16 mouse cellular contexts compared by ENCODE assay signal in the genomic region with DNA sequence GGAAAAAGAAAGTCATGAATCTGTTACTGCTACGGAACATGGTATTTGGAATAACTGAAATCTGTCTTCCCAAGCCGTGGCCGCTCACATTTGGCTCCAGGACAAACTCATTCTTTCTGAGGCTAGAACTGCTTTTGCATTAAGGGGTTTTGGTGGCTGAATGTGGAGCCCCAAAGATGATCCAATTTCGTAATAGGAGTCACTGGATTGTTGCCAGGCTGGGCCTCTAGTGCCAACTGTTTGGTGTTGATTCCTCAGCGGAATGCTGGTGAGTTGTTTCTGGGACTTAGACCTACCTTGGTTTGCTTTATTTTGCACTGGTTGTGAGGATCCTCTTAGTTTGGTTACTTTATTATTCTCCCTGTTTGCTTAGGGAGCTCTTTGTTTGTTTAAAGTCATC. TPM values are rescaled to one million over a fixed set of nuclear protein-coding genes. Genes with fewer than 3 reads are reported as not detected.
DNase-seq lines count a peak whose midpoint lies in the region; ATAC-seq and TF ChIP-seq lines count a peak whose summit lies in the region.
"Had no signal": no experiment of that assay in that cellular context is flagged by ENCODE, and none has a peak within 500 bp of the region (broad histone marks: within the 10 kb centered on the region; RNA-seq: fewer than 3 reads in every experiment).

No protein-coding gene starts in this region.

- no peaks in the 10 kb centered on the region for H3K9me3 ChIP-seq in kidney, embryonic 15.5 days (replicated peaks)
- H3K9me3 ChIP-seq in liver, embryonic 13.5 days (replicated peaks) = no peaks in the 10 kb centered on the region
- H3K9me3 ChIP-seq in midbrain, embryonic 16.5 days (replicated peaks; ENCODE audit: control insufficient read depth, low read length, poor library complexity, severe bottlenecking) = no peaks in the 10 kb centered on the region
- H3K9me3 ChIP-seq: hindbrain, embryonic 15.5 days; megakaryocyte, embryonic 14.5 days had no signal

- no peak for ATAC-seq in kidney, embryonic 15.5 days (replicated peaks; ENCODE audit: low FRiP score)
- no peak for ATAC-seq in liver, embryonic 13.5 days (ENCODE audit: low read depth)
- no peak for ATAC-seq in midbrain, embryonic 16.5 days

- peaks cover 11% of the 10 kb centered on the region for H3K36me3 ChIP-seq in kidney, embryonic 15.5 days
- H3K36me3 ChIP-seq in liver, adult 2 months (ENCODE audit: control insufficient read depth, insufficient read depth, low read length) = peaks cover 6% of the 10 kb centered on the region; the same call in 1 of the 2 replicates
- peaks cover 10% of the 10 kb centered on the region for H3K36me3 ChIP-seq in liver, embryonic 13.5 days
- no peaks in the 10 kb centered on the region for H3K36me3 ChIP-seq in midbrain, embryonic 16.5 days (ENCODE audit: control insufficient read depth, insufficient read depth, low read length)

- H3K27me3 ChIP-seq in kidney, embryonic 15.5 days = no peaks in the 10 kb centered on the region
- H3K27me3 ChIP-seq in liver, adult 2 months (ENCODE audit: control insufficient read depth, insufficient read depth, low read length) = no peaks in the 10 kb centered on the region
- H3K27me3 ChIP-seq in liver, embryonic 13.5 days = no peaks in the 10 kb centered on the region
- no peaks in the 10 kb centered on the region for H3K27me3 ChIP-seq in midbrain, embryonic 16.5 days (ENCODE audit: control insufficient read depth, insufficient read depth, low read depth, low read length)
- H3K27me3 ChIP-seq: hindbrain, embryonic 15.5 days had no signal

- no peak overlapping the region for H3K27ac ChIP-seq in kidney, embryonic 15.5 days
- H3K27ac ChIP-seq in liver, adult 2 months (replicated peaks; ENCODE audit: insufficient read depth, low read depth, low read length) = peak overlapping the region; percentile 90
- H3K27ac ChIP-seq in liver, embryonic 13.5 days = 0 out of 2 replicates have a peak overlapping the region, but pooled peaks have one; percentile 23
- no peak overlapping the region for H3K27ac ChIP-seq in midbrain, embryonic 16.5 days (ENCODE audit: low read length)
- H3K27ac ChIP-seq: hindbrain, embryonic 15.5 days had no signal

- no peak for TF ChIP-seq POLR2A in liver, adult 2 months (IDR thresholded peaks at IDR 0.05; ENCODE audit: extremely low read depth, insufficient read depth, low read length)

- no peak overlapping the region for H3K4me3 ChIP-seq in kidney, embryonic 15.5 days (replicated peaks)
- H3K4me3 ChIP-seq in liver, adult 2 months (ENCODE audit: insufficient read depth, low read depth, low read length) = no peak overlapping the region; the same call in 1 of the 2 replicates
- H3K4me3 ChIP-seq in liver, embryonic 13.5 days (replicated peaks) = no peak overlapping the region
- H3K4me3 ChIP-seq in midbrain, embryonic 16.5 days (ENCODE audit: low read depth, low read length) = no peak overlapping the region
- H3K4me3 ChIP-seq: hindbrain, embryonic 15.5 days; megakaryocyte, embryonic 14.5 days had no signal

- peak; percentile 52 for DNase-seq in adrenal gland, postnatal 25 days
- DNase-seq in adrenal gland, adult 18-20 months (ENCODE audit: low spot score in 2 of 2) = no peak
- DNase-seq in kidney, adult 18-20 months = peak; percentile 58
- peak; percentile 90 for DNase-seq in liver, adult 2 months (ENCODE audit: extremely low read depth, low read depth, low spot score)
- no peak for DNase-seq in liver
- DNase-seq in liver, embryonic 13.5 days = no peak
- DNase-seq: heart, adult 18-20 months; heart, postnatal 10 days; right cerebral cortex, postnatal 25 days; thymus, postnatal 4 days had no signal

- H3K4me1 ChIP-seq in kidney, embryonic 15.5 days = peaks cover 16% of the 10 kb centered on the region
- peaks cover 11% of the 10 kb centered on the region for H3K4me1 ChIP-seq in liver, adult 2 months (ENCODE audit: control insufficient read depth, insufficient read depth, low read length)
- peaks cover 25% of the 10 kb centered on the region for H3K4me1 ChIP-seq in liver, embryonic 13.5 days (replicated peaks)
- H3K4me1 ChIP-seq in midbrain, embryonic 16.5 days (ENCODE audit: control insufficient read depth, insufficient read depth, low read length) = peaks cover 16% of the 10 kb centered on the region

- H3K9ac ChIP-seq in kidney, embryonic 15.5 days = no peak overlapping the region
- peak overlapping the region; percentile 52; the same call in 1 of the 2 replicates for H3K9ac ChIP-seq in liver, adult 2 months (ENCODE audit: low read depth, low read length)
- H3K9ac ChIP-seq in liver, embryonic 13.5 days = no peak overlapping the region
- H3K9ac ChIP-seq in midbrain, embryonic 16.5 days (ENCODE audit: low read depth, low read length) = no peak overlapping the region
- H3K9ac ChIP-seq: hindbrain, embryonic 15.5 days had no signal

- H3K4me2 ChIP-seq in kidney, embryonic 15.5 days = no peak overlapping the region
- 0 out of 2 replicates have a peak overlapping the region, but pooled peaks have one; percentile 3 for H3K4me2 ChIP-seq in liver, embryonic 13.5 days
- H3K4me2 ChIP-seq in midbrain, embryonic 16.5 days (ENCODE audit: low read length) = no peak overlapping the region
- H3K4me2 ChIP-seq: hindbrain, embryonic 15.5 days had no signal

- WGBS in kidney, embryonic 15.5 days = 80% methylated on average over 5 of the region's 5 CpGs
- 25% methylated on average over 5 of the region's 5 CpGs for WGBS in liver, adult 2 months
- 71% methylated on average over 5 of the region's 5 CpGs for WGBS in liver, embryonic 13.5 days (ENCODE audit: insufficient replicate concordance)
- WGBS in midbrain, embryonic 16.5 days = 89% methylated on average over 5 of the region's 5 CpGs

- TF ChIP-seq CTCF in liver, adult 2 months (IDR thresholded peaks at IDR 0.05; ENCODE audit: low read depth, low read length) = no peak

- peaks cover 3% of the 10 kb centered on the region; the same call in 1 of the 2 replicates for H3K79me2 ChIP-seq in liver, adult 2 months (ENCODE audit: control insufficient read depth, insufficient read depth, low read length)

RNA-seq across cellular contexts. Expression of a gene that starts 2.4 kb away (rescaled TPM):
- total RNA-seq in adrenal gland, postnatal 25 days (2021) = 69.2 and 69.8 TPM in 2 replicates
- 10 to 100 TPM; 47.2 to 74.5 TPM for total RNA-seq in adrenal gland, adult 18-20 months (2021)
- polyA plus RNA-seq in kidney, embryonic 15.5 days (2015; fragmentation: Nextera tagmentation; extraction: Ambion mirVana) = 55.2 and 57.1 TPM in 2 replicates
- total RNA-seq in liver, adult 2 months (2014; rRNA removed) = 28.4 and 29.4 TPM in 2 replicates
- 12.5 and 14.0 TPM in 2 replicates for polyA plus RNA-seq in liver, adult 2 months (2012; rRNA removed)
- 21.3 and 28.2 TPM in 2 replicates for polyA plus RNA-seq in liver, embryonic 13.5 days (2015; fragmentation: Nextera tagmentation; extraction: Ambion mirVana)
- polyA plus RNA-seq in midbrain, embryonic 16.5 days (2015; fragmentation: Nextera tagmentation; extraction: Ambion mirVana) = 31.4 and 32.9 TPM in 2 replicates

RNA-seq across cellular contexts. Expression of a gene that starts 7.2 kb away (rescaled TPM):
- 107 and 135 TPM in 2 replicates for total RNA-seq in adrenal gland, postnatal 25 days (2021)
- 10 to 100 TPM; 43.5 to 91.1 TPM for total RNA-seq in adrenal gland, adult 18-20 months (2021)
- 19.0 and 19.4 TPM in 2 replicates for polyA plus RNA-seq in kidney, embryonic 15.5 days (2015; fragmentation: Nextera tagmentation; extraction: Ambion mirVana)
- 27.8 and 32.5 TPM in 2 replicates for total RNA-seq in liver, adult 2 months (2014; rRNA removed)
- 19.3 and 25.2 TPM in 2 replicates for polyA plus RNA-seq in liver, adult 2 months (2012; rRNA removed)
- polyA plus RNA-seq in liver, embryonic 13.5 days (2015; fragmentation: Nextera tagmentation; extraction: Ambion mirVana) = 19.9 and 20.4 TPM in 2 replicates
- 17.5 and 22.5 TPM in 2 replicates for polyA plus RNA-seq in midbrain, embryonic 16.5 days (2015; fragmentation: Nextera tagmentation; extraction: Ambion mirVana)

RNA-seq across cellular contexts. Expression of a gene that starts 38.7 kb away (rescaled TPM):
- total RNA-seq in adrenal gland, postnatal 25 days (2021) = 2.1 TPM in 1 of 2 replicates, not detected in the other
- total RNA-seq in adrenal gland, adult 18-20 months (2021) = under 1 TPM; 0.73 to 0.99 TPM
- polyA plus RNA-seq in kidney, embryonic 15.5 days (2015; fragmentation: Nextera tagmentation; extraction: Ambion mirVana) = 0.38 TPM in 1 of 2 replicates, not detected in the other
- 0.28 TPM in 1 of 2 replicates, not detected in the other for total RNA-seq in liver, adult 2 months (2014; rRNA removed)
- polyA plus RNA-seq in liver, adult 2 months (2012; rRNA removed) = not detected in 2 replicates
- polyA plus RNA-seq in liver, embryonic 13.5 days (2015; fragmentation: Nextera tagmentation; extraction: Ambion mirVana) = not detected in 2 replicates
- not detected in 2 replicates for polyA plus RNA-seq in midbrain, embryonic 16.5 days (2015; fragmentation: Nextera tagmentation; extraction: Ambion mirVana)
- total RNA-seq: heart, adult 18-20 months had no signal
- polyA plus RNA-seq: hindbrain, embryonic 15.5 days; limb, embryonic 11.5 days had no signal

RNA-seq across cellular contexts. Expression of a gene that starts 53.3 kb away (rescaled TPM):
- not detected in 2 replicates for total RNA-seq in adrenal gland, postnatal 25 days (2021)
- total RNA-seq in adrenal gland, adult 18-20 months (2021) = not detected
- polyA plus RNA-seq in kidney, embryonic 15.5 days (2015; fragmentation: Nextera tagmentation; extraction: Ambion mirVana) = not detected in 2 replicates
- total RNA-seq in liver, adult 2 months (2014; rRNA removed) = not detected in 2 replicates
- not detected in 2 replicates for polyA plus RNA-seq in liver, adult 2 months (2012; rRNA removed)
- polyA plus RNA-seq in liver, embryonic 13.5 days (2015; fragmentation: Nextera tagmentation; extraction: Ambion mirVana) = not detected in 2 replicates
- not detected in 2 replicates for polyA plus RNA-seq in midbrain, embryonic 16.5 days (2015; fragmentation: Nextera tagmentation; extraction: Ambion mirVana)
- total RNA-seq: heart, adult 18-20 months; heart, postnatal 10 days had no signal
- polyA plus RNA-seq: hindbrain, embryonic 15.5 days; large intestine, adult 2 months; limb, embryonic 11.5 days had no signal

Comparison
In these comparisons a context has a peak if more than half of its experiments do, and no peak if none do; other contexts are left out.
1. DNase-seq: peak in adrenal gland, postnatal 25 days (single experiment), kidney, adult 18-20 months (single experiment) and liver, adult 2 months (single experiment); none in adrenal gland, adult 18-20 months (0 of 2), liver (single experiment) and liver, embryonic 13.5 days (single experiment).
2. H3K27ac ChIP-seq: peak in liver, adult 2 months (single experiment) and liver, embryonic 13.5 days (single experiment); none in kidney, embryonic 15.5 days (single experiment) and midbrain, embryonic 16.5 days (single experiment).